Mouse (Mus musculus) cortical plate, adult 2 months (tissue): ENCODE results near the gene Gtf3c1.
A peak's percentile ranks its signal among the peaks of the same experiment; 100 is the strongest.

Experiments used
- CTCF ChIP-seq: fragments of 200-500 bp; IDR thresholded peaks from 2 replicates; pipeline ENCODE4 v1.5.1; 2011; ENCODE audit warnings: mild to moderate bottlenecking, control low read depth, low read length; ENCODE audit not compliant: insufficient read depth; ENCODE audit errors: extremely low read depth
- POLR2A ChIP-seq: fragments of 200-500 bp; IDR thresholded peaks from 2 replicates; pipeline ENCODE4 v1.6.1; 2011; ENCODE audit warnings: mild to moderate bottlenecking, low read length, control low read depth; ENCODE audit not compliant: insufficient read depth; ENCODE audit errors: extremely low read depth

- TF ChIP-seq CTCF (no peak), POLR2A (peak; percentile 64; the same call in 1 of the 2 replicates)
Measured at GRCm38 (mm10) chr7:125707593-125708022, at the start of gene Gtf3c1, which contains the start of gene D430042O09Rik.
